Mouse (Mus musculus): ENCODE data around the gene Ctps. TPM values are rescaled to one million over a fixed set of nuclear protein-coding genes. Genes with fewer than 3 reads are reported as not detected.

Gene Ctps
- total RNA-seq, 2 experiments from 2014 or later, result 55.6 to 58.3 TPM

- no peak for DNase-seq (ENCODE audit: low spot score in 2 of 2)
Observed at GRCm38 (mm10) chr4:120571070-120571464, 991 bp upstream of the Ctps start.

DNA sequence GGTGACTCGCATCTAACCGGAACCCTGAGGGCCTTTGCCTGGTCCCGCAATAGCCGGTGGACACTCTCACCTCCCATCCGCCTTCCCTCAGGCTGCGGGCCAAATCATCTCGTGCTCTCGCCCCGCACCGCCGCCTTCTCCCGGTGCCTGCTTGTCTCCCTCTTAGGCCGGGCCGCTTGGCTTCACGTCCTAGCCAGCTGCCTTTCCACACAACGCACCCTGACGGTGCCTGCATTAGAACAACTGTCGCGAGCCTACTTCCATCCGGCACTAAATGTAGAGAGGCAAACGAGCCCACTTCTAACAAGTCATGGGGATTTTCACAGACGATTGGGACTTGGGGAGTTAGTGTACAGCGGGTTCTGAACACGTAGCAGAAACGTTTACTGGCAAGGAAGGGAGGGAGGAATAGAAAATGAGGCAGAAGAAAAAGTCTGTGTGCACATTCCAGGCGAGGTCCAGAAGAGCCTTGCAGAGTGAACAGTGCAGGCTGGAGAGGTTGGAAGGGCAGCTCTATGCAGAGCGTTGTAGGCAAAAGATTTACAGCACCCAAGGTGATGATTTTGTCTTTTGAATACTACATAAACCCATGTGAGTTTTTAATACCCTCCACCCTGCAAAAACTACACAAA is 478 bp upstream of the Ctps start:
- no peak for DNase-seq (ENCODE audit: low spot score in 2 of 2)

- no peak for DNase-seq (ENCODE audit: low spot score in 2 of 2)
Observed at GRCm38 (mm10) chr4:120569025-120569424, 1.1 kb downstream of the Ctps start.

DNA sequence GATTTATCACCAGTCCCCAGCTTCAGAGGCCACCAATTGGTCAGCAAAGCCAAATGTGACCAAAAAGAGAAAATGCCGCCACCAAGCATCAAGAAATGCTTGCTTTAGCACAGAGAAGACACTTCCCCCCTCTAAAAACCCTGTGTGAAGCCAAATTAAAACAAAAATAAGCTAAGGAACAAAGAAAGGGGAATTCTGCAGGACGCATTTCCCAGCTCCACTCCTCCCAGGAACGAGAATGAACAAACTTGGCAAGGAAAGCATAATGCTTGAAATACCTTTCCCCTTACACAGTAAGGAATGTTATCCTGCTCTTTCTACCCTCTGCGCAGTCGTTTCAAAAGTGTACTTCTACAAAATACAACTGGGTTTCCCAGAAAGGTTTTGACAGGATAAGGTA is 2.1 kb downstream of the Ctps start:
- no peak for DNase-seq (ENCODE audit: low spot score in 2 of 2)

- no peak for DNase-seq (ENCODE audit: low spot score in 2 of 2)
Observed at GRCm38 (mm10) chr4:120565726-120566125, 4.3 kb downstream of the Ctps start.

DNA sequence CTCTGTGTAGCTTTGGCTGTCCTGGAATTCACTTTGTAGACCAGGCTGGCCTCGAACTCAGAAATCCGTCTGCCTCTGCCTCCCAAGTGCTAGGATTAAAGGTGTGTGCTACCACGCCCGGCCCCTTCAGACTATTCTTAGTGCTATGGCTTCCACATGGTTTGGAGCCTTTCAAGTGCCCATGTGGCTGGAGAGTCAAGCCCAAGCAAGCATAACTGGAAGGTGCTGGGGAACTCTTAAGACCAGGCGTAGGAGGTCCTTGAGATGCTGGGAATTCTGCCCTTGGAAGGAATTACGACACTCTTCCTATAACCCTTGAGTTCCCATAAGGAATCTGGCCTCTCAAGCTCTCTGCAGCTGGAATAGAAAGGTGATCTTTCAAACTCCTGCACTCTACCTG is 13.5 kb downstream of the Ctps start:
- no peak for DNase-seq (ENCODE audit: low spot score in 2 of 2)

DNA sequence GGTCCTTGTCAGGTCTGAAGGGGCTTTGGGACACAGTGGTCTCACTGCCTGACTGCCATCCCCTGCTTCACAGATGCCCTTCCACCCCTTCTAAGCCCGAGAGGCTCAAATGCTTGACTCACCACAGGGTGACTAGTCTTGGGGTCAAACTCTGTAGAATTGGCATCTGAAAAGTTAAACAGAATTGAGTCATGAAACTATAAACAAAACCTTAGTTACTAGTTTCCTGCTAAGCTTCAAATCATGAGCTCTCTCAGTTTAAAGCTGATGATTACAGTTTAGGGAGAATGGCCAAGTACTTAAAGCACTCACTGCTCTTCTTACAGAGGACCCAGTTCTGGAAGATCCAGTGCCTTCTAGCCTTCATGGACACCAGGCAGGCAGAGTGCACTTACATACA is 25.2 kb downstream of the Ctps start:
- DNase-seq (ENCODE audit: low spot score in 2 of 2), result no peak

DNA sequence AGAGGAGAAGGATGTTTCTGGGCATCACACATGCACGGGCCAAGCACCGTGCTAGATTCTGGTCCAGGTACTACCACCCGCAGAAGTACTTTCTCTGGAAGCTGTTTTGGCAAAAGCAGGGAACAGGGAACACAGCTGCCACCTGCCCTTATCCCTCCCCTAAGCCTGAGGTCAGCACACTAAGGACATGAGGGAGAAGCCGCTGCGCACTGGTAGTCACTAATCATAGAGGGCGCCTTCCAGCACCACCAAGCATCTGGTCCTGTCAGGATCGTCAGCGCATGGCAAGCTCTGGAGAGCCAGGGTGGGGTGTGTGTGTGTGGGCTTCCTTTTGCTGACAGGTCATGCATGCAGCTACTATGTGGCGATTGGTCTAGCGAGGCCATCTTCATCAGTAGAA is 31.4 kb downstream of the Ctps start:
- DNase-seq (ENCODE audit: low spot score in 2 of 2), result no peak

DNA sequence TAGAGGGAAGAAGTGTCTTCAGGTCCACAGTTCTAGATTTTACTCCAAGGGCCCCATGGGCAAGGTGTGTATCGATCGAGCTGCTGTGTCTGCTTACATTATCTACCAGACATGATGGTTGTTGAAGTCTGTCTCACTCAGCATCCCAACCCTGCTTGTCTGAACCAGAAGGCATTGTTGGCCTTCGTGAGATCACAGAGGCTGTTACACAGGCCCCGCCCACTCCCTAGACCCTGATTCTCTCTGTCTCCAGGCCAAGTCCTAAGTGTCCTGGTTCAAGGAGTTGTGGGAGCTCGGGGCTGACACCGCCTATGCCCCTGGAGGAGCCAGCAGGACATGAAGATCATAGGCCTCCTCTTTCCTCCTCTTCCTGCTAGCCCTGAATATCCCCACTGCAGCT is 38.1 kb downstream of the Ctps start, which contains the start of gene Slfnl1:
Slfnl1 (plus strand) TSS at position 246 of the 400 bp plus-strand sequence.
- no peak for DNase-seq (ENCODE audit: low spot score in 2 of 2)

- DNase-seq (ENCODE audit: low spot score in 2 of 2), result no peak
Observed at GRCm38 (mm10) chr4:120528171-120528570, 41.9 kb downstream of the Ctps start.

DNA sequence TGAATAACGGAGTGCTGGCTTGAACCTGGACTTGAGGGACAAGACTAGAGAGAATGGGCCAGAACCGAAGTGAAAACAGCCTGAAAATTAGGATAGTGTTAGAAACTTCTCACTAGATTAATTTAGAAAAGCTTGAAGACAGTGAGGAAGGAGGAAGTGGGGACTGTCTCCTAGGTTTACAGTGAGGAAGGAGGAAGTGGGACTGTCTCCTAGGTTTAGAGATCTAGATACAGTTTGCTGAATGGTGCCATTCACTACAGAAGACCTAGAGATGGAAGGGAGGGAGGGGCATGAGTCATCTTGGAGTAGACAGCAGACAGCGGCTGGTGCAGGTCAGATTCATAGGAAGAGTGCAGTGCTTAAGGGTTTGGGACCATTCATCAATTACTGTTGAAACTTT is 47.0 kb downstream of the Ctps start:
- DNase-seq (ENCODE audit: low spot score in 2 of 2), result no peak

GRCm38 (mm10) chr4:120522351-120522750 is 47.7 kb downstream of the Ctps start:
- DNase-seq (ENCODE audit: low spot score in 2 of 2), result no peak

GRCm38 (mm10) chr4:120521761-120522160 is 48.3 kb downstream of the Ctps start:
- no peak for DNase-seq (ENCODE audit: low spot score in 2 of 2)

GRCm38 (mm10) chr4:120517335-120517734 is 52.7 kb downstream of the Ctps start:
- no peak for DNase-seq (ENCODE audit: low spot score in 2 of 2)

DNA sequence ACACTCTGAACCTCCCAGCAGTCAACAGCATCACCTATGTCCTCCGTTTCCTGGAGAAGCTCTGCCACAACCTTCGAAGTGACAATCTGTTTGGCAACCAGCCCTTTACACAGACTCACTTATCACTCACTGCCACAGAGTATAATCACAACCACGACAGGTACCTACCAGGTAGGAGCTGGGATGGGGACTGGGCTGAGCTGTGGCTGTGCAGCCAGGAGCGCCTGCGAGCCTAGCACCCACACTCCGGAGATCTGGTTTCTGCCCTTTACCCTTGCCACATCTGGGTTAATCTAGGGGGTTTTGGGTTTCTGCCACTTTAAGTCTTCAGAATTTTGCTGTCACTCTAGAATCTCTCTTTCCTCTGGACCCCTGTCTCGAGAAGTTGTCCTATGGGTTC is 53.2 kb downstream of the Ctps start:
- no peak for DNase-seq (ENCODE audit: low spot score in 2 of 2)

GRCm38 (mm10) chr4:120516491-120516890 is 53.6 kb downstream of the Ctps start:
- DNase-seq (ENCODE audit: low spot score in 2 of 2), result no peak

GRCm38 (mm10) chr4:120514366-120514765 is 55.7 kb downstream of the Ctps start:
- no peak for DNase-seq (ENCODE audit: low spot score in 2 of 2)

DNA sequence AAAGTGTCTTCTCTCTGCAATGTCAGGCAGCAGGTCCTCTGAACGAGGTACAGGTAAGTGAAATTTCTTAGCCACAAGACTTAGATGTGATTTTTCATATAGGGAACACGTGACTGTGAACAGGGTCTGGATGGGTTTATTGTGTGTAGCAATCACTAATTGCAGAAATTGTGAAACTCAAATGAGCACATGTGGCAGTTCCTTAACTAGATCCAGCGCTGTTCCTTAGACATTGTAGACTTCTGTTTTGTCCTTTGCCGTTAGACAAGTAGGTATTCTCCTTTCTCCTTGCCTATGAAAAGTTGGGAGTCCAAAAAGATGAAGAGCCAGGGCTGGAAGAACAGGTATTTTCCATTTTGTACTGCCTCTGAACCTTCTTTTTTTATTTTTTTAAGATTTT is 58.9 kb downstream of the Ctps start:
- no peak for DNase-seq (ENCODE audit: low spot score in 2 of 2)

GRCm38 (mm10) chr4:120506955-120507354 is 63.1 kb downstream of the Ctps start:
- DNase-seq (ENCODE audit: low spot score in 2 of 2), result no peak
